Mouse (Mus musculus): ENCODE measurements around the gene Chrm3. TPM values are rescaled to one million over a fixed set of nuclear protein-coding genes. Genes with fewer than 3 reads are reported as not detected.
A peak's percentile ranks its signal among the peaks of the same experiment; 100 is the strongest.
"Not testable (repeated sequence)": the region's sequence is repeated elsewhere in the genome, so short reads cannot be mapped to it uniquely, and the experiment has no call there.

The Chrm3 gene
- polyA plus RNA-seq, 1 experiment = not detected

DNA sequence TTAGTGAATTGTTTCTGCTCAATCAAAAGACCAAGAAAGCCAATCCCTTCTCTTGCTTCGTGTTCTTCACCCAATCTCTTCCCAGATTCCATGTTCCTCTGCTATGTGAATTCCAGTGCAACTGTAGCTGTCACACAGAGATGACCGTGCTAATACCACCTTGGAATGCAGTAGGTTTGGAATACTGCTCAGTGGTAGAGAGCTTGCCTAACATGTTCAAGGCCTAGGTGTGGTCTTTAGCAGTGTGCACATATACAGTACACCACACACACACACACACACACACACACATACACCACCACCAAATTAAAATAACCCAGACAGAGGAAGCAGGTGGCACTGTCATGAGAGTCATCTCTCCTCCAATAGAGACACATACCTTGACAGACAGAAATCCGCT lies 513.1 kb downstream of the Chrm3 start:
- Histone ChIP-seq H3K79me2 (ENCODE audit: control insufficient read depth, insufficient read depth) (no peaks in the 10 kb centered on the region), H3K27me3 (ENCODE audit: control insufficient read depth, insufficient read depth, insufficient read length) (no peaks in the 10 kb centered on the region), H3K36me3 (ENCODE audit: control insufficient read depth, insufficient read depth) (no peaks in the 10 kb centered on the region), H3ac (ENCODE audit: control insufficient read depth, insufficient read length) (no peak overlapping the region), H3K4me3 (no peak overlapping the region), H3K4me2 (ENCODE audit: low read depth) (no peak overlapping the region)
- TF ChIP-seq MAX (IDR thresholded peaks at IDR 0.05; ENCODE audit: low read depth) = no peak
- TF ChIP-seq MYOD1 (IDR thresholded peaks at IDR 0.05; ENCODE audit: control insufficient read depth in 1 of 3, insufficient read length in 2 of 3, low read depth in 2 of 3) = no peak
- TF ChIP-seq TCF3 (IDR thresholded peaks at IDR 0.05; ENCODE audit: insufficient read length, low read depth) = no peak
- TF ChIP-seq POLR2A (IDR thresholded peaks at IDR 0.05; ENCODE audit: insufficient read length, low read depth) = no peak
- TF ChIP-seq REST (IDR thresholded peaks at IDR 0.05; ENCODE audit: insufficient read depth, insufficient read length) = no peak
- no peak for TF ChIP-seq POLR2AphosphoS2 (IDR thresholded peaks at IDR 0.05; ENCODE audit: insufficient read length, low read depth)
- no peak for TF ChIP-seq E2F4 (IDR thresholded peaks at IDR 0.05; ENCODE audit: insufficient read depth)
- TF ChIP-seq MYOG (IDR thresholded peaks at IDR 0.05; ENCODE audit: control insufficient read depth in 1 of 3, insufficient read depth in 1 of 3, insufficient read length in 2 of 3, low read depth in 2 of 3) = no peak
- TF ChIP-seq CEBPB (IDR thresholded peaks at IDR 0.05; ENCODE audit: insufficient read depth, poor library complexity, severe bottlenecking) = no peak
- no peak for TF ChIP-seq TCF12 (IDR thresholded peaks at IDR 0.05; ENCODE audit: insufficient read depth, poor library complexity, severe bottlenecking)
- TF ChIP-seq SRF (IDR thresholded peaks at IDR 0.05; ENCODE audit: control insufficient read depth, insufficient read length, low read depth) = no peak
- TF ChIP-seq USF1 (IDR thresholded peaks at IDR 0.05; ENCODE audit: low read depth) = no peak

- Histone ChIP-seq H3K4me2 (ENCODE audit: low read depth) (peak overlapping the region; percentile 35), H3K79me2 (ENCODE audit: control insufficient read depth, insufficient read depth) (no peaks in the 10 kb centered on the region), H3ac (ENCODE audit: control insufficient read depth, insufficient read length) (no peak overlapping the region), H3K27me3 (ENCODE audit: control insufficient read depth, insufficient read depth, insufficient read length) (no peaks in the 10 kb centered on the region), H3K4me3 (no peak overlapping the region), H3K36me3 (ENCODE audit: control insufficient read depth, insufficient read depth) (no peaks in the 10 kb centered on the region)
- no peak for TF ChIP-seq TCF3 (IDR thresholded peaks at IDR 0.05; ENCODE audit: insufficient read length, low read depth)
- no peak for TF ChIP-seq TCF12 (IDR thresholded peaks at IDR 0.05; ENCODE audit: insufficient read depth, poor library complexity, severe bottlenecking)
- no peak for TF ChIP-seq USF1 (IDR thresholded peaks at IDR 0.05; ENCODE audit: low read depth)
- no peak for TF ChIP-seq E2F4 (IDR thresholded peaks at IDR 0.05; ENCODE audit: insufficient read depth)
- TF ChIP-seq CEBPB (IDR thresholded peaks at IDR 0.05; ENCODE audit: insufficient read depth, poor library complexity, severe bottlenecking) = no peak
- TF ChIP-seq MYOG (IDR thresholded peaks at IDR 0.05; ENCODE audit: control insufficient read depth in 1 of 3, insufficient read depth in 1 of 3, insufficient read length in 2 of 3, low read depth in 2 of 3) = no peak
- TF ChIP-seq MAX (IDR thresholded peaks at IDR 0.05; ENCODE audit: low read depth) = no peak
- TF ChIP-seq SRF (IDR thresholded peaks at IDR 0.05; ENCODE audit: control insufficient read depth, insufficient read length, low read depth) = no peak
- TF ChIP-seq POLR2A (IDR thresholded peaks at IDR 0.05; ENCODE audit: insufficient read length, low read depth) = no peak
- no peak for TF ChIP-seq POLR2AphosphoS2 (IDR thresholded peaks at IDR 0.05; ENCODE audit: insufficient read length, low read depth)
- no peak for TF ChIP-seq MYOD1 (IDR thresholded peaks at IDR 0.05; ENCODE audit: control insufficient read depth in 1 of 3, insufficient read length in 2 of 3, low read depth in 2 of 3)
- TF ChIP-seq REST (IDR thresholded peaks at IDR 0.05; ENCODE audit: insufficient read depth, insufficient read length) = no peak
Observed at GRCm38 (mm10) chr13:9846543-9847434, 513.9 kb downstream of the Chrm3 start.

DNA sequence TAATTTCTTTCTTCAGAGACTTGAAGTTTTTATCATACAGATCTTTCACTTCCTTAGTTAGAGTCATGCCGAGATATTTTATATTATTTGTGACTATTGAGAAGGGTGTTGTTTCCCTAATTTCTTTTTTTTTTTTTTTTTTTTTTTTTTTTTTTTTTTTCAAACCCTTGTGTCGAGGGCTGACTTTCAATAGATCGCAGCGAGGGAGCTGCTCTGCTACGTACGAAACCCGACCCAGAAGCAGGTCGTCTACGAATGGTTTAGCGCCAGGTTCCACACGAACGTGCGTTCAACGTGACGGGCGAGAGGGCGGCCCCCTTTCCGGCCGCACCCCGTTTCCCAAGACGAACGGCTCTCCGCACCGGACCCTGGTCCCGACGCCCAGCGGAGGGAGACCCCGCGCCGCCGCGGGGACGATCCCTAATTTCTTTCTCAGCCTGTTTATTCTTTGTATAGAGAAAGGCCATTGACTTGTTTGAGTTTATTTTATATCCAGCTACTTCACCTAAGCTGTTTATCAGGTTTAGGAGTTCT lies 526.4 kb downstream of the Chrm3 start:
- TF ChIP-seq CEBPB (IDR thresholded peaks at IDR 0.05; ENCODE audit: insufficient read depth, poor library complexity, severe bottlenecking) = 0 out of 2 replicates have a peak, but pooled peaks have one; percentile 26
- not testable (repeated sequence) for H3K79me2 ChIP-seq (ENCODE audit: control insufficient read depth, insufficient read depth); H3K4me3 ChIP-seq; H3K4me2 ChIP-seq (ENCODE audit: low read depth); H3K36me3 ChIP-seq (ENCODE audit: control insufficient read depth, insufficient read depth); H3ac ChIP-seq (ENCODE audit: control insufficient read depth, insufficient read length); H3K27me3 ChIP-seq (ENCODE audit: control insufficient read depth, insufficient read depth, insufficient read length)

DNA sequence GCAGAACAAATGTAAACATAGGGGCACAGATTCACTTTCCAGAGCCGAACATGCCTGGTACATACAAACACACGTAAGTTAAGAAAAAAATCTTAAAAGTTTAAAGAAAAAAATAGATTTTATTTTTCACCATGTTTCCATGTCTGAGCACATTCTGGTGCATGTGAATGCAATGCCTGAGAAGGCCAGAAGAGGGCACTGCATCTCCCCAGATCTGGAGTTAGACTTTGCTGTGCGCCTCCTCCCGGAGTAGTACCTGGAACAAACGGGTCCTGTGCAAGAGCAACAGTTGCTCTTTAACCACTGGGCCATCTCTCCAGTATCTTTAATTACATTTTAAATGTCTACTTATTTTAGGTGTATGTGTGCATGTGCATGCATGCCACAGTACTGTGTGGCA lies 534.4 kb downstream of the Chrm3 start:
- Histone ChIP-seq H3K4me2 (ENCODE audit: low read depth) (no peak overlapping the region), H3K27me3 (ENCODE audit: control insufficient read depth, insufficient read depth, insufficient read length) (no peaks in the 10 kb centered on the region), H3K4me3 (no peak overlapping the region), H3K36me3 (ENCODE audit: control insufficient read depth, insufficient read depth) (no peaks in the 10 kb centered on the region), H3K79me2 (ENCODE audit: control insufficient read depth, insufficient read depth) (no peaks in the 10 kb centered on the region), H3ac (ENCODE audit: control insufficient read depth, insufficient read length) (no peak overlapping the region)
- TF ChIP-seq USF1 (IDR thresholded peaks at IDR 0.05; ENCODE audit: low read depth) (no peak), TCF12 (IDR thresholded peaks at IDR 0.05; ENCODE audit: insufficient read depth, poor library complexity, severe bottlenecking) (no peak), MYOG (IDR thresholded peaks at IDR 0.05; ENCODE audit: control insufficient read depth in 1 of 3, insufficient read depth in 1 of 3, insufficient read length in 2 of 3, low read depth in 2 of 3) (no peak), POLR2A (IDR thresholded peaks at IDR 0.05; ENCODE audit: insufficient read length, low read depth) (no peak), MAX (IDR thresholded peaks at IDR 0.05; ENCODE audit: low read depth) (no peak), REST (IDR thresholded peaks at IDR 0.05; ENCODE audit: insufficient read depth, insufficient read length) (no peak), TCF3 (IDR thresholded peaks at IDR 0.05; ENCODE audit: insufficient read length, low read depth) (no peak), POLR2AphosphoS2 (IDR thresholded peaks at IDR 0.05; ENCODE audit: insufficient read length, low read depth) (no peak), E2F4 (IDR thresholded peaks at IDR 0.05; ENCODE audit: insufficient read depth) (no peak), MYOD1 (IDR thresholded peaks at IDR 0.05; ENCODE audit: control insufficient read depth in 1 of 3, insufficient read length in 2 of 3, low read depth in 2 of 3) (no peak), CEBPB (IDR thresholded peaks at IDR 0.05; ENCODE audit: insufficient read depth, poor library complexity, severe bottlenecking) (no peak), SRF (IDR thresholded peaks at IDR 0.05; ENCODE audit: control insufficient read depth, insufficient read length, low read depth) (no peak)

Data from myocyte (in vitro differentiated cells).